Mouse (Mus musculus) liver, embryonic 13.5 days (tissue): ENCODE data around the gene Eif4enif1. TPM values are rescaled to one million over a fixed set of nuclear protein-coding genes. Genes with fewer than 3 reads are reported as not detected.

Source experiments
- ATAC-seq: fragments of 200-750 bp; cut with Nextera tagmentation; 2 replicates; pipeline ENCODE4 v1.8.0; 2017; ENCODE audit warnings: low read depth, mild to moderate bottlenecking, moderate number of reproducible peaks, moderate library complexity
- DNase-seq: peaks from one replicate; pipeline ENCODE4 v3.0.0; 2022
- H3K27ac ChIP-seq: fragments of 300-500 bp; sonication (generic); 2 replicates; pipeline ENCODE4 v1.5.1; 2015; ENCODE audit warnings: moderate library complexity, mild to moderate bottlenecking, inconsistent platforms
- H3K27me3 ChIP-seq: fragments of 300-500 bp; sonication (generic); 2 replicates; pipeline ENCODE4 v1.6.1; 2015; ENCODE audit warnings: mild to moderate bottlenecking, inconsistent platforms
- H3K36me3 ChIP-seq: fragments of 300-500 bp; sonication (generic); 2 replicates; pipeline ENCODE4 v1.6.1; 2015; ENCODE audit warnings: mild to moderate bottlenecking, inconsistent platforms
- H3K4me1 ChIP-seq: fragments of 300-500 bp; sonication (generic); replicated peaks from 2 replicates; pipeline ENCODE4 v1.6.1; 2015; ENCODE audit warnings: inconsistent platforms
- H3K4me2 ChIP-seq: fragments of 300-500 bp; sonication (generic); 2 replicates; pipeline ENCODE4 v1.6.1; 2015; ENCODE audit warnings: inconsistent platforms, mild to moderate bottlenecking, moderate library complexity
- H3K4me3 ChIP-seq: fragments of 300-500 bp; sonication (generic); replicated peaks from 2 replicates; pipeline ENCODE4 v1.5.1; 2015; ENCODE audit warnings: mild to moderate bottlenecking, inconsistent platforms
- H3K9ac ChIP-seq: fragments of 300-500 bp; sonication (generic); 2 replicates; pipeline ENCODE4 v1.6.1; 2015; ENCODE audit warnings: mild to moderate bottlenecking, inconsistent platforms
- H3K9me3 ChIP-seq: fragments of 300-500 bp; sonication (generic); replicated peaks from 2 replicates; pipeline ENCODE4 v1.6.1; 2016; ENCODE audit warnings: inconsistent platforms
- WGBS: fragments of 180-500 bp; shearing (Covaris S2); methylation state at CpG from one replicate; pipeline ENCODE4 v1.1.7; 2015; ENCODE audit not compliant: insufficient replicate concordance; 5-methylcytosine and 5-hydroxymethylcytosine counted together
- polyA plus RNA-seq: library from polyadenylated mRNA; unstranded; fragments of >200 nt; fragmentation: Nextera tagmentation; extraction: Ambion mirVana; gene quantifications from 2 replicates; pipeline ENCODE4 v1.2.1, GENCODE M21; 2015

The Eif4enif1 gene
- polyA plus RNA-seq, 1 experiment from 2014 or later: 22.0 TPM

- H3K9me3 ChIP-seq: no peaks in the 10 kb centered on the region
- H3K4me1 ChIP-seq: no peaks in the 10 kb centered on the region
- WGBS: 77% methylated on average over 3 of the region's 3 CpGs
- no peak overlapping the region for H3K27ac ChIP-seq
- H3K36me3 ChIP-seq: peaks cover 88% of the 10 kb centered on the region
- no peak overlapping the region for H3K9ac ChIP-seq
- ATAC-seq (no peak), DNase-seq (no peak)
- no peaks in the 10 kb centered on the region for H3K27me3 ChIP-seq
- H3K4me3 ChIP-seq: no peak overlapping the region
- H3K4me2 ChIP-seq: no peak overlapping the region
Measured at GRCm38 (mm10) chr11:3232248-3232647, 30.1 kb downstream of the Eif4enif1 start.

GRCm38 (mm10) chr11:3233704-3234103 is 31.5 kb downstream of the Eif4enif1 start:
- peaks cover 92% of the 10 kb centered on the region for H3K36me3 ChIP-seq
- WGBS: 81% methylated on average over 4 of the region's 4 CpGs
- no peak for DNase-seq
- H3K4me3 ChIP-seq: no peak overlapping the region
- no peaks in the 10 kb centered on the region for H3K27me3 ChIP-seq
- no peak overlapping the region for H3K9ac ChIP-seq
- no peaks in the 10 kb centered on the region for H3K4me1 ChIP-seq
- H3K27ac ChIP-seq: no peak overlapping the region
- no peaks in the 10 kb centered on the region for H3K9me3 ChIP-seq
- no peak for ATAC-seq
- H3K4me2 ChIP-seq: no peak overlapping the region

GRCm38 (mm10) chr11:3235277-3235676 is 33.1 kb downstream of the Eif4enif1 start:
- Histone ChIP-seq H3K9ac (no peak overlapping the region), H3K27ac (no peak overlapping the region), H3K4me2 (no peak overlapping the region), H3K9me3 (no peaks in the 10 kb centered on the region), H3K36me3 (peaks cover 93% of the 10 kb centered on the region), H3K4me3 (no peak overlapping the region), H3K4me1 (no peaks in the 10 kb centered on the region), H3K27me3 (no peaks in the 10 kb centered on the region)
- ATAC-seq (no peak), DNase-seq (no peak)
- WGBS: 82% methylated on average over 5 of the region's 5 CpGs

- no peak overlapping the region for H3K27ac ChIP-seq
- H3K4me1 ChIP-seq: no peaks in the 10 kb centered on the region
- DNase-seq: no peak
- peaks cover 96% of the 10 kb centered on the region for H3K36me3 ChIP-seq
- no peaks in the 10 kb centered on the region for H3K27me3 ChIP-seq
- no peaks in the 10 kb centered on the region for H3K9me3 ChIP-seq
- ATAC-seq: no peak
- H3K4me2 ChIP-seq: no peak overlapping the region
- H3K4me3 ChIP-seq: no peak overlapping the region
- 84% methylated on average over 7 of the region's 7 CpGs for WGBS
- H3K9ac ChIP-seq: no peak overlapping the region
Measured at GRCm38 (mm10) chr11:3242395-3242794, 40.2 kb downstream of the Eif4enif1 start.

- no peak overlapping the region for H3K9ac ChIP-seq
- no peaks in the 10 kb centered on the region for H3K9me3 ChIP-seq
- no peak overlapping the region for H3K4me3 ChIP-seq
- H3K36me3 ChIP-seq: peaks cover 96% of the 10 kb centered on the region
- H3K4me2 ChIP-seq: no peak overlapping the region
- 82% methylated on average over 4 of the region's 4 CpGs for WGBS
- no peak for DNase-seq
- no peaks in the 10 kb centered on the region for H3K4me1 ChIP-seq
- no peaks in the 10 kb centered on the region for H3K27me3 ChIP-seq
- ATAC-seq: no peak
- no peak overlapping the region for H3K27ac ChIP-seq
Measured at GRCm38 (mm10) chr11:3243771-3244170, 41.6 kb downstream of the Eif4enif1 start.

- Histone ChIP-seq H3K36me3 (peaks cover 98% of the 10 kb centered on the region), H3K9me3 (no peaks in the 10 kb centered on the region), H3K4me1 (no peaks in the 10 kb centered on the region), H3K4me2 (no peak overlapping the region), H3K4me3 (no peak overlapping the region), H3K9ac (no peak overlapping the region), H3K27ac (no peak overlapping the region), H3K27me3 (no peaks in the 10 kb centered on the region)
- ATAC-seq (no peak), DNase-seq (no peak)
- 81% methylated on average over 2 of the region's 2 CpGs for WGBS
Measured at GRCm38 (mm10) chr11:3247387-3247786, 45.2 kb downstream of the Eif4enif1 start.

- peak; percentile 80 for ATAC-seq
Measured at GRCm38 (mm10) chr11:3259537-3259936, 57.3 kb downstream of the Eif4enif1 start.

GRCm38 (mm10) chr11:3265291-3266078 is 63.3 kb downstream of the Eif4enif1 start:
- H3K4me2 ChIP-seq: peak overlapping the region; percentile 83
- no peaks in the 10 kb centered on the region for H3K27me3 ChIP-seq
- WGBS: 2% methylated on average over 26 of the region's 26 CpGs
- H3K9ac ChIP-seq: peak overlapping the region; percentile 98
- H3K4me1 ChIP-seq: peaks cover 38% of the 10 kb centered on the region
- no peaks in the 10 kb centered on the region for H3K9me3 ChIP-seq
- H3K36me3 ChIP-seq: peaks cover 38% of the 10 kb centered on the region
- no peak for ATAC-seq
- H3K27ac ChIP-seq: peak overlapping the region; percentile 85; the same call in 1 of the 2 replicates
- peak overlapping the region; percentile 99 for H3K4me3 ChIP-seq
- no peak for DNase-seq

More at GRCm38 (mm10) chr11:3259537-3259936, 57.3 kb downstream of the Eif4enif1 start:
- Histone ChIP-seq H3K27me3 (no peaks in the 10 kb centered on the region), H3K9ac (peak overlapping the region; percentile 15; the same call in 1 of the 2 replicates), H3K27ac (no peak overlapping the region), H3K4me1 (peaks cover 23% of the 10 kb centered on the region), H3K4me3 (no peak overlapping the region), H3K9me3 (no peaks in the 10 kb centered on the region), H3K4me2 (no peak overlapping the region), H3K36me3 (peaks cover 93% of the 10 kb centered on the region)
- DNase-seq: no peak
- 70% methylated on average over 1 of the region's 1 CpGs for WGBS

GRCm38 (mm10) chr11:3266079-3266685 is 64.0 kb downstream of the Eif4enif1 start, which contains the start of gene Drg1:
TSS of gene Drg1 (minus strand) at chr11:3266415.
- H3K9me3 ChIP-seq: no peaks in the 10 kb centered on the region

GRCm38 (mm10) chr11:3267133-3267532 is 64.9 kb downstream of the Eif4enif1 start:
- DNase-seq (no peak), ATAC-seq (no peak)
- no peaks in the 10 kb centered on the region for H3K27me3 ChIP-seq
- WGBS: 29% methylated on average over 7 of the region's 7 CpGs
- peak overlapping the region; percentile 69 for H3K27ac ChIP-seq
- peaks cover 22% of the 10 kb centered on the region for H3K36me3 ChIP-seq
- H3K4me2 ChIP-seq: peak overlapping the region; percentile 75
- peak overlapping the region; percentile 98 for H3K9ac ChIP-seq
- H3K9me3 ChIP-seq: no peaks in the 10 kb centered on the region
- peaks cover 38% of the 10 kb centered on the region for H3K4me1 ChIP-seq
- H3K4me3 ChIP-seq: peak overlapping the region; percentile 99

More at GRCm38 (mm10) chr11:3266079-3266685, 64.0 kb downstream of the Eif4enif1 start, which contains the start of gene Drg1:
- DNase-seq (peak; percentile 92), ATAC-seq (peak; percentile 98)
- Histone ChIP-seq H3K27me3 (no peaks in the 10 kb centered on the region), H3K9ac (peak within 1 kb of the TSS; percentile 98), H3K4me3 (peak within 1 kb of the TSS; percentile 99), H3K4me2 (peak within 1 kb of the TSS; percentile 83), H3K27ac (peak within 1 kb of the TSS; percentile 85), H3K4me1 (peaks cover 38% of the 10 kb centered on the region), H3K36me3 (peaks cover 32% of the 10 kb centered on the region)
- under 1% methylated on average over 70 of the region's 72 CpGs for WGBS

- DNase-seq (no peak), ATAC-seq (no peak)
- H3K4me2 ChIP-seq: no peak overlapping the region
Measured at GRCm38 (mm10) chr11:3269241-3269640, 67.0 kb downstream of the Eif4enif1 start.

More at GRCm38 (mm10) chr11:3269241-3269640, 67.0 kb downstream of the Eif4enif1 start:
- Histone ChIP-seq H3K4me3 (no peak overlapping the region), H3K27me3 (no peaks in the 10 kb centered on the region), H3K9ac (no peak overlapping the region), H3K9me3 (no peaks in the 10 kb centered on the region), H3K27ac (no peak overlapping the region), H3K4me1 (peaks cover 24% of the 10 kb centered on the region), H3K36me3 (peaks cover 2% of the 10 kb centered on the region; the same call in 1 of the 2 replicates)
- WGBS: 55% methylated on average over 4 of the region's 4 CpGs
